Mouse (Mus musculus): ENCODE data around the gene Krt8. TPM values are rescaled to one million over a fixed set of nuclear protein-coding genes. Genes with fewer than 3 reads are reported as not detected.

The Krt8 gene
- polyA plus RNA-seq, 1 experiment from 2014 or later: 6.8 TPM

DNA sequence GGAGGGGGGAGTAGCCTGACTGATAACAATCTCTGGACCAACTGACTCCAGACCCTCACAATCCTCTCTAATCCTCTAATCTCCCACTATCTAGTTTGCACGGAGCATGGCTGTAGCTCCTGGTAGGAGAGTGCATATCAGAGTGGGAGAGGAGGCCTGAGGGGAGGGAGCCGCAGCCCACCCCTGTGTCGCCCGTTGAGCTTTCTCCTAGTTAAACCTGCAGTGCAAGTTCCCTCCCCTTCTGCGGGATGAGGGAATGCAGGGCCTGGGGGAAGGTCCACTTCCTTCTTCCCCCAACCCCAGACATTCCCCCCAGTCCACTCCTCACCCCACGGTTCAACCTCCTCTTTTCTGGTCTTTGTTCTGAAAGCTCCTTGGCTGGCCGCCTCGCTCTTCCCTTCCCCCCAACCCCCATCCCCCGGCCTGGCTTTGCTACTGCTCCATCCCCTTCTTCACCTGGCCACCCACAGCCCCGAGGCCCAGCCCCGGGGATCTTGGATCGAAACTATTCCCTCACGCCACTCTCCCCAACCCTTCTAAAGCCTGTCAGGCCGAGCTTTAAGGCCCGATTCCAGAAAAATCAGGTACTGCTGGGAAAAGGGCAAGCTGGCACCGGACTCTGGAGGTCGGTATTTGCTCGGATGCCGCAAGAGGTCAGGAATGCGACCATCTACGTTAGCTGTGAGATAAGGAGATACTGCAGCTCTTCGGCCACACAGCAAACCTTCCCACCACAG, 21.0 kb upstream of the Krt8 start:
- H3K4me3 ChIP-seq: peak overlapping the region; percentile 2; the same call in 1 of the 2 replicates
- no peaks in the 10 kb centered on the region for H3K9me3 ChIP-seq
- peaks cover 45% of the 10 kb centered on the region for H3K27me3 ChIP-seq (replicated peaks)
- H3K4me1 ChIP-seq: peaks cover 18% of the 10 kb centered on the region
- no peak for ATAC-seq (ENCODE audit: low FRiP score, low read depth)
- peak overlapping the region; percentile 36 for H3K4me2 ChIP-seq (replicated peaks)
- H3K27ac ChIP-seq: no peak overlapping the region
- WGBS: 8% methylated on average over 22 of the region's 22 CpGs
- H3K9ac ChIP-seq: peak overlapping the region; percentile 29; the same call in 1 of the 2 replicates
- H3K36me3 ChIP-seq: no peaks in the 10 kb centered on the region

DNA sequence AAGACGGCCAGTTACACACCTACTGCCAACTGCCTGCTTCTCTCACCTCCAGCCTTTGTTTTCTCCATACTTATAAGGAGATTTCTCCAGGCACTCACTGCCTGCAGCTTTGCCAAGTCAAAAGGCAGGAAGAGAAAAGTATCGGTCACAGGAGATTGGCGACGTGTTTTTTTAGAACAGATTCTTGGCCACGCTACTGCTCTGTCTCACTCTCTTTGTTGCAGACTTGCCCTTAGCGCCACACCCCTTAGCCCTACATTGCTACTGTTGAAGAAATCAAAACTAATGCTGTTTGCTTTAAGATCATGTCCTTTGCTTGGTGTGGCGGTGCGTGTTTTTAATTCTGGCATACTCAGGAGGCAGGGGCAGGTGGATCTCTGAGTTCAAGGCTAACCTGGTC, 19.6 kb upstream of the Krt8 start:
- Histone ChIP-seq H3K27ac (no peak overlapping the region), H3K9me3 (no peaks in the 10 kb centered on the region), H3K27me3 (replicated peaks) (peaks cover 45% of the 10 kb centered on the region), H3K4me1 (peaks cover 18% of the 10 kb centered on the region), H3K9ac (no peak overlapping the region), H3K4me3 (no peak overlapping the region), H3K4me2 (replicated peaks) (no peak overlapping the region), H3K36me3 (no peaks in the 10 kb centered on the region)
- 79% methylated on average over 8 of the region's 8 CpGs for WGBS
- no peak for ATAC-seq (ENCODE audit: low FRiP score, low read depth)

DNA sequence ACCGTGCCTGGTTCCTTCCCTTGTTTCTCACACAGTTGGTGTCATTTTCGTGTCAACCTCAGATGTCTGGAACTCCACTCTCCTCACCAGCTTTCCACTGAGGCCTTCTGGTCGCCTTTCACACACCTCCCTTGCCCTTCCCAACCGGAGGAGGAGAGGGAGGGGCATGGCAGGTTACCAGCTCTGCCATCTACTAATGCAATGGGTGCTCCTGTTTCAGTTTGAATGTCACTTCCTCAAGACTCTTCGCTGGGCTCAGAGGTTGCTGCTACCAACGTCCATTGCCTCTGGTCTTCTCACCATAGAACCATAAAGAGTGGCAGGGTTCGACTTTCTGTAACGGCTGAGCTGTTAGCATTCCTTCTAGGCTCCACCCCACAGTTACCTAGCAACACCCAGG, 18.2 kb upstream of the Krt8 start:
- Histone ChIP-seq H3K4me1 (peaks cover 13% of the 10 kb centered on the region), H3K27ac (no peak overlapping the region), H3K4me3 (no peak overlapping the region), H3K4me2 (replicated peaks) (no peak overlapping the region), H3K9ac (no peak overlapping the region), H3K36me3 (no peaks in the 10 kb centered on the region), H3K9me3 (no peaks in the 10 kb centered on the region), H3K27me3 (replicated peaks) (peaks cover 33% of the 10 kb centered on the region)
- no peak for ATAC-seq (ENCODE audit: low FRiP score, low read depth)
- 31% methylated on average over 8 of the region's 8 CpGs for WGBS

GRCm38 (mm10) chr15:102017918-102018463, 13.7 kb upstream of the Krt8 start:
- Histone ChIP-seq H3K9me3 (no peaks in the 10 kb centered on the region), H3K4me3 (no peak overlapping the region), H3K4me1 (peaks cover 15% of the 10 kb centered on the region), H3K27ac (no peak overlapping the region), H3K4me2 (replicated peaks) (no peak overlapping the region), H3K9ac (no peak overlapping the region), H3K27me3 (replicated peaks) (no peaks in the 10 kb centered on the region), H3K36me3 (no peaks in the 10 kb centered on the region)
- no peak for ATAC-seq (ENCODE audit: low FRiP score, low read depth)
- WGBS: 31% methylated on average over 7 of the region's 7 CpGs

DNA sequence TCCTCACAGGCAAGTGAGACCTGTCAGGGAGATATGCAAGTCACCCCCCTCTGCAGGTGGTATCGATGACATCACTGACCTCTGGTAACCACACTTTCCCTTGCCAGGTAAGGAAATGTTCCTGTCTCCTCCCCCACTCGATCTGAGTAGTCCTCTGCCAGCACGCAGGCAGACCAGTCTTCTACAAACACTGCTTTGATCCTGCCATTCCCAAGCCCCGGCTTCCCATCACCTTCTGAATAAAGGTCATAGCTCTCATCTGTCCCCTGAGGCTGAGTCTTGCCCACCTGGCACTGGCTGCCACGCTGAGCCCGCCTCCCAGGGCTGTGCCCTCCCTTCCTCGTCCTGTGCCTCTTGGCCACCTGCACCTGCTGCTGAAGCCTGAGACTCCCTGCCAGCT, 12.5 kb upstream of the Krt8 start:
- no peaks in the 10 kb centered on the region for H3K36me3 ChIP-seq
- H3K9ac ChIP-seq: no peak overlapping the region
- H3K27me3 ChIP-seq (replicated peaks): no peaks in the 10 kb centered on the region
- no peak overlapping the region for H3K27ac ChIP-seq
- no peaks in the 10 kb centered on the region for H3K9me3 ChIP-seq
- ATAC-seq (ENCODE audit: low FRiP score, low read depth): no peak
- H3K4me2 ChIP-seq (replicated peaks): no peak overlapping the region
- 17% methylated on average over 7 of the region's 7 CpGs for WGBS
- peaks cover 20% of the 10 kb centered on the region for H3K4me1 ChIP-seq
- no peak overlapping the region for H3K4me3 ChIP-seq

DNA sequence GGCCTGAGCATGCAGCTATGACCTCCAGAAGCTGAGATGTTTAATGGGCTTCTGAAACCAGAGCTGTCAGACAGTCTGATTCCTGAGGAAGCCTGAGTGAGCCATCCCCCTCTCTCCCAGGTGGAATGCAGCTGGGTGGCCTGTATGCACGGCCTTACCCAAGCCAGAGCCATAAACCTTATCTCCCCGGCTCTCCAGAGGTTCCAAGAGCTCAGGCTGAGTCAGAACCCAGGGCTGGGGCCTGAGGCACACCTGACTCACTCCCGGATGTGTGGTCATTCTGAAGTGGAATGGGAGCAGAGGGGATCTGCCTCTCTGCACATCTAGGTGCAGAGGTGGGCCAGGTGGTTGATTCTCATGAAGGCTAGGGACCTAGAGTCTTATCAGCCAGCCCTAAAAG, 11.8 kb upstream of the Krt8 start:
- H3K9ac ChIP-seq: no peak overlapping the region
- 25% methylated on average over 3 of the region's 3 CpGs for WGBS
- no peak overlapping the region for H3K4me2 ChIP-seq (replicated peaks)
- no peak for ATAC-seq (ENCODE audit: low FRiP score, low read depth)
- no peak overlapping the region for H3K27ac ChIP-seq
- H3K36me3 ChIP-seq: no peaks in the 10 kb centered on the region
- H3K27me3 ChIP-seq (replicated peaks): no peaks in the 10 kb centered on the region
- no peaks in the 10 kb centered on the region for H3K9me3 ChIP-seq
- H3K4me1 ChIP-seq: peaks cover 20% of the 10 kb centered on the region
- no peak overlapping the region for H3K4me3 ChIP-seq

- Histone ChIP-seq H3K4me2 (replicated peaks) (no peak overlapping the region), H3K27ac (no peak overlapping the region), H3K36me3 (no peaks in the 10 kb centered on the region), H3K4me3 (no peak overlapping the region), H3K4me1 (peaks cover 20% of the 10 kb centered on the region), H3K9me3 (no peaks in the 10 kb centered on the region), H3K9ac (no peak overlapping the region), H3K27me3 (replicated peaks) (no peaks in the 10 kb centered on the region)
- WGBS: 56% methylated on average over 3 of the region's 4 CpGs
- ATAC-seq (ENCODE audit: low FRiP score, low read depth): no peak
These were observed 10.6 kb upstream of the Krt8 start for GRCm38 (mm10) chr15:102014848-102015247.

- no peaks in the 10 kb centered on the region for H3K9me3 ChIP-seq
- ATAC-seq (ENCODE audit: low FRiP score, low read depth): no peak
- WGBS: 40% methylated on average over 3 of the region's 3 CpGs
These were observed 9.4 kb upstream of the Krt8 start for GRCm38 (mm10) chr15:102013651-102014050.

DNA sequence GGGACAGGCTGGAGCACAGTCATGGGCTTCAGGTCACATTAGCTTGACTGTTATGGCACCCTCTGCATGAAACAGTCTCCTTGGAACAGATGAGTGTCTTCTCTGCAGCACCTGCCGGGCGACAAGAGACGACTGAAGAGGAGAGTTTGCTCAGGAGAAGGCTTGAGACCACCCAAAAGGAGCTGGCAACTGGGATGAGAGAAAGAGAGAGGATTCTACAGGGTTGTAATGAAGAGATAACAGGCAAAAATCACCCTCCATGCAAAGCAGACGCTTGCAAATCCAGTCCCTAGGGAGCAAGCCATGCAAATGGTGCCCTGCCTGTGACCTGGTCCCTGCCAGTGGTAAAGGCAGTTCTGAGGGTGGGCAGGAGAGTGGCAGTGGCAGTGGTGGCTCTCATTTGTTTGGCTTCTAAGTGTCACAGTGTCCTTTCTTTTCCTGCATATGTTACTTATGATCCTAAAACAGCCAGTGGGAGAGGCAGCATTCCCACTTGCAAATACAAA, 8.0 kb upstream of the Krt8 start:
- Histone ChIP-seq H3K4me1 (peaks cover 27% of the 10 kb centered on the region), H3K4me3 (no peak overlapping the region), H3K36me3 (no peaks in the 10 kb centered on the region), H3K9me3 (no peaks in the 10 kb centered on the region), H3K9ac (no peak overlapping the region), H3K27ac (no peak overlapping the region; the same call in 1 of the 2 replicates), H3K4me2 (replicated peaks) (no peak overlapping the region), H3K27me3 (replicated peaks) (no peaks in the 10 kb centered on the region)
- 54% methylated on average over 4 of the region's 4 CpGs for WGBS
- no peak for ATAC-seq (ENCODE audit: low FRiP score, low read depth)

More at GRCm38 (mm10) chr15:102013651-102014050, 9.4 kb upstream of the Krt8 start:
- no peak overlapping the region for H3K4me3 ChIP-seq
- no peaks in the 10 kb centered on the region for H3K27me3 ChIP-seq (replicated peaks)
- H3K27ac ChIP-seq: no peak overlapping the region
- no peak overlapping the region for H3K4me2 ChIP-seq (replicated peaks)
- no peaks in the 10 kb centered on the region for H3K36me3 ChIP-seq
- H3K4me1 ChIP-seq: peaks cover 20% of the 10 kb centered on the region
- no peak overlapping the region for H3K9ac ChIP-seq

- Histone ChIP-seq H3K27ac (no peak overlapping the region), H3K4me3 (no peak overlapping the region)
- 69% methylated on average over 3 of the region's 3 CpGs for WGBS
These were observed 6.4 kb upstream of the Krt8 start for GRCm38 (mm10) chr15:102010569-102011245.

GRCm38 (mm10) chr15:102007097-102008069, 3.1 kb upstream of the Krt8 start:
- peak; percentile 42; the same call in 1 of the 2 replicates for ATAC-seq (ENCODE audit: low FRiP score, low read depth)

More at GRCm38 (mm10) chr15:102010569-102011245, 6.4 kb upstream of the Krt8 start:
- no peak overlapping the region for H3K9ac ChIP-seq
- no peaks in the 10 kb centered on the region for H3K36me3 ChIP-seq
- H3K4me2 ChIP-seq (replicated peaks): no peak overlapping the region
- no peaks in the 10 kb centered on the region for H3K9me3 ChIP-seq
- peaks cover 11% of the 10 kb centered on the region; the same call in 1 of the 2 replicates for H3K27me3 ChIP-seq (replicated peaks)
- H3K4me1 ChIP-seq: peaks cover 25% of the 10 kb centered on the region
- ATAC-seq (ENCODE audit: low FRiP score, low read depth): no peak

More at GRCm38 (mm10) chr15:102007097-102008069, 3.1 kb upstream of the Krt8 start:
- Histone ChIP-seq H3K9me3 (no peaks in the 10 kb centered on the region), H3K4me1 (peaks cover 25% of the 10 kb centered on the region), H3K36me3 (no peaks in the 10 kb centered on the region), H3K4me2 (replicated peaks) (no peak overlapping the region), H3K9ac (no peak overlapping the region), H3K4me3 (no peak overlapping the region), H3K27ac (no peak overlapping the region), H3K27me3 (replicated peaks) (peaks cover 44% of the 10 kb centered on the region)
- 34% methylated on average over 12 of the region's 12 CpGs for WGBS

Measured in neural tube, embryonic 12.5 days (tissue).